Mouse (Mus musculus) left cerebral cortex, postnatal 4 days (tissue): Measurements from ENCODE around the gene Colgalt2. TPM values are rescaled to one million over a fixed set of nuclear protein-coding genes. Genes with fewer than 3 reads are reported as not detected.

Experiments
- total RNA-seq, 2 experiments: library from RNA; stranded (reverse); gene quantifications; 2 replicates each; pipeline ENCODE4 v1.2.3; 2021

The Colgalt2 gene
- total RNA-seq, 2 experiments from 2014 or later: 6.7 to 8.1 TPM

Other genes with a start within 250 kb of the Colgalt2 start
- 10 to 100 TPM; 24.1 to 24.7 TPM for gene Tsen15, start 13.1 kb upstream of the Colgalt2 start, total RNA-seq